In the genomic region with DNA sequence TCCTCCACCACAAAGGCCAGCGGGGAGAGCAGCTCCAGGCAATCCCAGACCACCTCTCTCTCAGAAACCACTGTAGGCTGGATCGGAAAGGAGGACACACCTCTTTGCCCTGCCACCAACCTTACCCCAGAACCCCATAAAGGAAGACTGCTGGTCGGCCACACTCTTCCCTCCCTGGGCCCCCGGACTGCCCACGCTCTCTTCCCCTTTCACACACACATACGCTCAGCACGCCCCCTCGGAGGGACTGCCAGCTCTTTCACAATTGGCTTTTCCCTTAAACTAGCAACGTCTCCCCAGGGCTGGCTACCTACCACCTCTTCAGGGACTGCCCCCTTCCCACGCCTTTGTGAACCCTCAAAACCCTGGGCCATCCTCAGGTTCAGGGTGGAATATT, we compare ENCODE assay signal across 10 mouse cellular contexts. TPM values are rescaled to one million over a fixed set of nuclear protein-coding genes. Genes with fewer than 3 reads are reported as not detected.
DNase-seq lines count a peak whose midpoint lies in the region; ATAC-seq and TF ChIP-seq lines count a peak whose summit lies in the region.
"Had no signal": no experiment of that assay in that cellular context is flagged by ENCODE, and none has a peak within 500 bp of the region (broad histone marks: within the 10 kb centered on the region; RNA-seq: fewer than 3 reads in every experiment).

No protein-coding gene starts in this region.

- H3K4me2 ChIP-seq in intestine, embryonic 14.5 days (ENCODE audit: low read length), result no peak overlapping the region
- no peak overlapping the region for H3K4me2 ChIP-seq in intestine, postnatal 0 days (replicated peaks; ENCODE audit: low read depth)
- H3K4me2 ChIP-seq in forebrain, embryonic 14.5 days (ENCODE audit: low read length), result no peak overlapping the region
- H3K4me2 ChIP-seq in lung, embryonic 15.5 days, result no peak overlapping the region
- H3K4me2 ChIP-seq: heart, embryonic 12.5 days; intestine, embryonic 15.5 days had no signal

- H3K4me3 ChIP-seq in intestine, embryonic 14.5 days (ENCODE audit: low read depth, low read length), result no peak overlapping the region
- no peak overlapping the region for H3K4me3 ChIP-seq in intestine, postnatal 0 days (ENCODE audit: low read depth, low read length)
- peak overlapping the region; percentile 63; the same call in 1 of the 2 replicates for H3K4me3 ChIP-seq in G1E (ENCODE audit: low read depth, low read length)
- H3K4me3 ChIP-seq in forebrain, embryonic 14.5 days (ENCODE audit: low read depth, low read length), result no peak overlapping the region
- no peak overlapping the region for H3K4me3 ChIP-seq in lung, embryonic 15.5 days
- H3K4me3 ChIP-seq: heart, embryonic 12.5 days; intestine, embryonic 15.5 days had no signal

- ATAC-seq in intestine, embryonic 14.5 days (replicated peaks; ENCODE audit: low FRiP score, low TSS enrichment, low read depth), result no peak
- no peak for ATAC-seq in intestine, postnatal 0 days
- ATAC-seq in G1E (ENCODE audit: extremely low read depth, insufficient number of reproducible peaks, low FRiP score, poor library complexity, severe bottlenecking), result peak; percentile 22
- no peak for ATAC-seq in forebrain, embryonic 14.5 days
- 0 out of 2 replicates have a peak, but pooled peaks have one; percentile 16 for ATAC-seq in lung, embryonic 15.5 days (ENCODE audit: borderline replicate concordance, extremely low read depth, low FRiP score, low TSS enrichment)
- ATAC-seq: intestine, embryonic 15.5 days had no signal

- no peak for TF ChIP-seq CTCF in intestine, postnatal 0 days (IDR thresholded peaks at IDR 0.05; ENCODE audit: low read depth)
- TF ChIP-seq CTCF in G1E (IDR thresholded peaks at IDR 0.05; ENCODE audit: low read depth, low read length), result no peak

- WGBS in intestine, embryonic 14.5 days, result 74% methylated on average over 10 of the region's 10 CpGs
- 74% methylated on average over 10 of the region's 10 CpGs for WGBS in intestine, postnatal 0 days
- 65% methylated on average over 10 of the region's 10 CpGs for WGBS in forebrain, embryonic 14.5 days
- 82% methylated on average over 10 of the region's 10 CpGs for WGBS in lung, embryonic 15.5 days

- no peak overlapping the region for H3K9ac ChIP-seq in intestine, embryonic 14.5 days (ENCODE audit: low read length)
- H3K9ac ChIP-seq in intestine, postnatal 0 days (ENCODE audit: low read depth, low read length), result no peak overlapping the region
- H3K9ac ChIP-seq in forebrain, embryonic 14.5 days (ENCODE audit: low read length), result peak overlapping the region; percentile 8; the same call in 1 of the 2 replicates
- H3K9ac ChIP-seq in lung, embryonic 15.5 days, result no peak overlapping the region
- H3K9ac ChIP-seq: heart, embryonic 12.5 days; intestine, embryonic 15.5 days had no signal

- DNase-seq in intestine, embryonic 14.5 days (ENCODE audit: low spot score), result peak; percentile 48
- DNase-seq in G1E (ENCODE audit: low spot score), result peak; percentile 44
- DNase-seq in forebrain, embryonic 14.5 days (ENCODE audit: low spot score), result no peak
- DNase-seq in spleen, adult 18-20 months, result no peak
- DNase-seq in spleen, postnatal 10 days (ENCODE audit: low spot score in 2 of 2), result no peak
- DNase-seq in cerebellum, postnatal 25 days, result no peak

- H3K9me3 ChIP-seq in intestine, embryonic 14.5 days (ENCODE audit: control insufficient read depth, low read length), result no peaks in the 10 kb centered on the region
- H3K9me3 ChIP-seq in intestine, postnatal 0 days (ENCODE audit: control insufficient read depth), result no peaks in the 10 kb centered on the region
- no peaks in the 10 kb centered on the region for H3K9me3 ChIP-seq in G1E (replicated peaks)
- H3K9me3 ChIP-seq in forebrain, embryonic 14.5 days (replicated peaks; ENCODE audit: control insufficient read depth, low read length), result no peaks in the 10 kb centered on the region
- H3K9me3 ChIP-seq in lung, embryonic 15.5 days, result no peaks in the 10 kb centered on the region
- H3K9me3 ChIP-seq: heart, embryonic 12.5 days; intestine, embryonic 15.5 days had no signal

- H3K27me3 ChIP-seq in intestine, embryonic 14.5 days (replicated peaks; ENCODE audit: control insufficient read depth, insufficient read depth, low read length), result no peaks in the 10 kb centered on the region
- H3K27me3 ChIP-seq in intestine, postnatal 0 days (replicated peaks; ENCODE audit: control insufficient read depth, insufficient read depth, low read length), result no peaks in the 10 kb centered on the region
- H3K27me3 ChIP-seq in G1E (ENCODE audit: insufficient read depth, low read length), result no peaks in the 10 kb centered on the region
- no peaks in the 10 kb centered on the region for H3K27me3 ChIP-seq in forebrain, embryonic 14.5 days (replicated peaks; ENCODE audit: control insufficient read depth, insufficient read depth, low read length)
- H3K27me3 ChIP-seq in lung, embryonic 15.5 days, result no peaks in the 10 kb centered on the region
- H3K27me3 ChIP-seq: heart, embryonic 12.5 days; intestine, embryonic 15.5 days had no signal

- H3K4me1 ChIP-seq in intestine, embryonic 14.5 days (replicated peaks; ENCODE audit: control insufficient read depth, insufficient read depth, low read length), result peaks cover 19% of the 10 kb centered on the region
- 0 out of 2 replicates have a peak, but pooled peaks cover 2% of the 10 kb centered on the region for H3K4me1 ChIP-seq in intestine, postnatal 0 days (replicated peaks; ENCODE audit: control insufficient read depth, insufficient read depth, low read length)
- peaks cover 94% of the 10 kb centered on the region for H3K4me1 ChIP-seq in G1E (ENCODE audit: insufficient read depth, low read depth, low read length)
- H3K4me1 ChIP-seq in forebrain, embryonic 14.5 days (ENCODE audit: control insufficient read depth, insufficient read depth, low read length), result peaks cover 13% of the 10 kb centered on the region
- H3K4me1 ChIP-seq in lung, embryonic 15.5 days, result peaks cover 38% of the 10 kb centered on the region

- peaks cover 90% of the 10 kb centered on the region for H3K36me3 ChIP-seq in intestine, embryonic 14.5 days (ENCODE audit: control insufficient read depth, insufficient read depth, low read length)
- peaks cover 44% of the 10 kb centered on the region for H3K36me3 ChIP-seq in intestine, postnatal 0 days (ENCODE audit: control insufficient read depth, insufficient read depth)
- H3K36me3 ChIP-seq in G1E (replicated peaks), result peaks cover 96% of the 10 kb centered on the region
- peaks cover 80% of the 10 kb centered on the region for H3K36me3 ChIP-seq in forebrain, embryonic 14.5 days (ENCODE audit: control insufficient read depth, insufficient read depth, low read length)
- H3K36me3 ChIP-seq in lung, embryonic 15.5 days, result peaks cover 37% of the 10 kb centered on the region; the same call in 1 of the 2 replicates

- H3K27ac ChIP-seq in intestine, embryonic 14.5 days (ENCODE audit: low read depth), result no peak overlapping the region
- no peak overlapping the region for H3K27ac ChIP-seq in intestine, postnatal 0 days (ENCODE audit: low read depth, low read length)
- H3K27ac ChIP-seq in forebrain, embryonic 14.5 days (ENCODE audit: low read depth, low read length), result peak overlapping the region; percentile 9; the same call in 1 of the 2 replicates
- no peak overlapping the region for H3K27ac ChIP-seq in lung, embryonic 15.5 days
- H3K27ac ChIP-seq: intestine, embryonic 15.5 days had no signal

RNA-seq across cellular contexts. Expression of a gene that starts 8.9 kb away (rescaled TPM):
- 1,100 and 1,123 TPM in 2 replicates for polyA plus RNA-seq in intestine, embryonic 14.5 days (2014; fragmentation: Nextera tagmentation; extraction: Ambion mirVana)
- polyA plus RNA-seq in intestine, postnatal 0 days (2015; fragmentation: Nextera tagmentation; extraction: Ambion mirVana), result 357 and 374 TPM in 2 replicates
- 549 and 656 TPM in 2 replicates for total RNA-seq in G1E (2014; fragmentation: Nextera tagmentation)
- 127 and 152 TPM in 2 replicates for total RNA-seq in G1E (2017)
- 822 and 1,195 TPM in 2 replicates for polyA plus RNA-seq in G1E (2012)
- 1,278 and 1,343 TPM in 2 replicates for polyA plus RNA-seq in forebrain, embryonic 14.5 days (2014; fragmentation: Nextera tagmentation; extraction: Ambion mirVana)
- 599 and 663 TPM in 2 replicates for polyA plus RNA-seq in lung, embryonic 15.5 days (2015; fragmentation: Nextera tagmentation; extraction: Ambion mirVana)

RNA-seq across cellular contexts. Expression of a gene that starts 33.8 kb away (rescaled TPM):
- polyA plus RNA-seq in intestine, embryonic 14.5 days (2014; fragmentation: Nextera tagmentation; extraction: Ambion mirVana), result 4.4 and 5.3 TPM in 2 replicates
- 4.6 and 4.8 TPM in 2 replicates for polyA plus RNA-seq in intestine, postnatal 0 days (2015; fragmentation: Nextera tagmentation; extraction: Ambion mirVana)
- 2.5 and 3.4 TPM in 2 replicates for total RNA-seq in G1E (2014; fragmentation: Nextera tagmentation)
- 4.0 and 4.7 TPM in 2 replicates for total RNA-seq in G1E (2017)
- polyA plus RNA-seq in G1E (2012), result 0.94 and 1.1 TPM in 2 replicates
- 7.4 and 8.1 TPM in 2 replicates for polyA plus RNA-seq in forebrain, embryonic 14.5 days (2014; fragmentation: Nextera tagmentation; extraction: Ambion mirVana)
- polyA plus RNA-seq in lung, embryonic 15.5 days (2015; fragmentation: Nextera tagmentation; extraction: Ambion mirVana), result 3.2 and 3.7 TPM in 2 replicates

Comparison
In these comparisons a context has a peak if more than half of its experiments do, and no peak if none do; other contexts are left out.
1. ATAC-seq: peak in G1E (single experiment) and lung, embryonic 15.5 days (single experiment); none in intestine, embryonic 14.5 days (single experiment), intestine, postnatal 0 days (single experiment) and forebrain, embryonic 14.5 days (single experiment).
2. DNase-seq: peak in intestine, embryonic 14.5 days (single experiment) and G1E (single experiment); none in forebrain, embryonic 14.5 days (single experiment), spleen, adult 18-20 months (0 of 2), spleen, postnatal 10 days (0 of 2) and cerebellum, postnatal 25 days (0 of 2).